Mouse (Mus musculus) liver, embryonic 14.5 days (tissue): ENCODE measurements around the gene Ccl6.

Experiments used
- CTCF ChIP-seq: IDR thresholded peaks from 2 replicates; pipeline ENCODE4 v1.5.1; 2016; ENCODE audit warnings: antibody characterized with exemption, low read depth, control low read depth
- EP300 ChIP-seq: IDR thresholded peaks from 2 replicates; pipeline ENCODE4 v1.6.1; 2016; ENCODE audit warnings: antibody characterized with exemption, low read depth

DNA sequence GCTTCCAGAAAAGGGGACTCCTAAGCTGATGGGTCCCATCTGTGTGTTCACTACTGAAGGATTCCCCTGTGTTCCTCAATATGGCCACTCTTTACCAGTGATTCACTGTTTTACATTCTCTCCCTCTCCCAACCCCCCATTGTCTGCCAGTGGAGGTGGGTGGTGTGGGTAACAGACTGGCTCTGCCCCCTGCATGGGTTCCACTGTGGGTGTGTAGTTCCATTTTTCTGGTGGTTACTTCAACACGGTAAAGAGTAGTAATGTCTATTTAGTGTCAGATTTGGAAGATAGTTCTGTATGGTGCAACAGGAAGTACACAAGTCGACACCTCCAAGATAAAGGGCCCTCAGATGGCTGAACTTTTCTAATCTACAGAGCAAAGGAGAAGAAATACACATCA, 48.3 kb upstream of the Ccl6 start:
- TF ChIP-seq CTCF (no peak), EP300 (no peak)
